Mouse (Mus musculus) spleen, adult 2 months (tissue): Measurements from ENCODE around the gene Sipa1l1. TPM values are rescaled to one million over a fixed set of nuclear protein-coding genes. Genes with fewer than 3 reads are reported as not detected.

Source experiments
- DNase-seq, 2 experiments: peaks; one replicate each; pipeline versions ENCODE4 v3.0.0 to v3.0.0-alpha.2; 2012 to 2021; ENCODE audit warnings: low spot score in 2 of 2, low read depth in 1 of 2
- H3K27ac ChIP-seq: fragments of 200-500 bp; 2 replicates; pipeline ENCODE4 v1.5.1; 2012; ENCODE audit warnings: low read length, inconsistent platforms; ENCODE audit not compliant: insufficient read depth
- H3K27me3 ChIP-seq: fragments of 200-500 bp; 2 replicates; pipeline ENCODE4 v1.6.1; 2012; ENCODE audit warnings: mild to moderate bottlenecking, moderate library complexity, low read length, inconsistent platforms; ENCODE audit not compliant: control insufficient read depth, insufficient read depth
- H3K36me3 ChIP-seq: fragments of 200-500 bp; 2 replicates; pipeline ENCODE4 v1.6.1; 2012; ENCODE audit warnings: mild to moderate bottlenecking, low read length, inconsistent platforms; ENCODE audit not compliant: control insufficient read depth, insufficient read depth
- H3K4me1 ChIP-seq: fragments of 200-500 bp; 2 replicates; pipeline ENCODE4 v1.6.1; 2011; ENCODE audit warnings: inconsistent platforms; ENCODE audit not compliant: control insufficient read depth, insufficient read depth, insufficient read length
- H3K4me3 ChIP-seq: fragments of 200-500 bp; 2 replicates; pipeline ENCODE4 v1.5.1; 2011; ENCODE audit warnings: mild to moderate bottlenecking, inconsistent platforms; ENCODE audit not compliant: insufficient read depth, insufficient read length; ENCODE audit errors: extremely low read depth
- CTCF ChIP-seq: fragments of 200-500 bp; IDR thresholded peaks from 2 replicates; pipeline ENCODE4 v1.5.1; 2011; ENCODE audit warnings: mild to moderate bottlenecking, inconsistent platforms; ENCODE audit not compliant: insufficient read depth, insufficient read length, insufficient replicate concordance; ENCODE audit errors: extremely low read depth
- POLR2A ChIP-seq: fragments of 200-500 bp; IDR thresholded peaks from 2 replicates; pipeline ENCODE4 v1.6.1; 2011; ENCODE audit warnings: low read depth, low read length, inconsistent platforms
- WGBS: fragments of 180-500 bp; shearing (Covaris S2); methylation state at CpG from one replicate; pipeline ENCODE4 v1.1.7; 2018; 5-methylcytosine and 5-hydroxymethylcytosine counted together
- polyA plus RNA-seq: library from polyadenylated mRNA; depleted of rRNA; stranded (reverse); fragments of >200 nt; gene quantifications from 2 replicates; pipeline ENCODE4 v1.2.3, GENCODE M21; 2012

The Sipa1l1 gene
- polyA plus RNA-seq, 1 experiment = 17.1 TPM

DNA sequence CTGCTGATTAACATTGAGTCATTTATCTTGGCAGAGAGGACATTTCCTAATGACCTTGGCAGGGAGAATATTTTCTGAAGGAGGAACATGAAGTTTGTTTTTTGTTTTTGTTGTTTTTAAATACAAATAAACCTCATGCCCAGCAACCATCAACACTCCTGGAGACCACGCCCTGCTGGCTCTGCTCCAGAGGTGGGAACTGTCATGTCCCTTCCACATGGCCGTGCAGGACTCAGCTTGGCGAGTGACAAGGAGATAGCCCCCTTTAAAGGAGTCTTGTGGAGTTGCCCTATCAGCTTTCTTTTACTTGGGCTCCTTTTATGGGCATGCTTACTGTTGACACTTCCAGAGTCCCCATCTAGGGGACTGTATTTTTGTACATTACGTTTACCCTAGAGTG is 136.9 kb downstream of the Sipa1l1 start:
- no peaks in the 10 kb centered on the region for H3K27me3 ChIP-seq
- WGBS = 83% methylated on average over 4 of the region's 4 CpGs
- no peak for DNase-seq
- H3K4me1 ChIP-seq = peaks cover under 1% of the 10 kb centered on the region; the same call in 1 of the 2 replicates
- H3K36me3 ChIP-seq = no peaks in the 10 kb centered on the region; the same call in 1 of the 2 replicates
- H3K4me3 ChIP-seq = no peak overlapping the region
- no peak overlapping the region for H3K27ac ChIP-seq
- TF ChIP-seq CTCF (no peak), POLR2A (no peak)

DNA sequence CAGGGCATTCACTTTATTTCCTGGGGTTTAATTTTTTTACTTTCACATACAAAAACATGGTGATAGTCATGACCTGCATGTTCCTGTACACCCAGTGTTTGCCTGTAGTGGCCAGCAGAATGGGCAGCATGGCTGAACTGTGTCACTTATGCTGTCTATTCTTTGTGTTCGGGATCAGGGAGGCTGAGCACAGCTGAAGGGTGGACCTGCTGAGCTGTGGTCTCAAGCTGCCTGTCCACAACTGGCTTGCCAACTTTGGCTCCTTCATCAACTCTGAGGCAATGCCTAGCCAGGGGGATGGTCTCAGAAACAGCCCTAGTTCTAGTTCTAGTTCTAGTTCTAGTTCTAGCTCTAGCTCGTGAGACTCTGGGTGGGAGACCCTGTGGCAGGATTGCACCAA is 142.5 kb downstream of the Sipa1l1 start:
- peaks cover 10% of the 10 kb centered on the region; the same call in 1 of the 2 replicates for H3K4me1 ChIP-seq
- H3K36me3 ChIP-seq = 0 out of 2 replicates have a peak, but pooled peaks cover 1% of the 10 kb centered on the region
- no peaks in the 10 kb centered on the region for H3K27me3 ChIP-seq
- 65% methylated on average over 2 of the region's 2 CpGs for WGBS
- no peak for DNase-seq
- H3K4me3 ChIP-seq = no peak overlapping the region
- no peak for TF ChIP-seq POLR2A
- TF ChIP-seq CTCF = no peak
- no peak overlapping the region for H3K27ac ChIP-seq

GRCm38 (mm10) chr12:82312091-82312820 is 143.1 kb downstream of the Sipa1l1 start:
- H3K27ac ChIP-seq = no peak overlapping the region
- TF ChIP-seq CTCF (no peak), POLR2A (no peak)
- WGBS = 49% methylated on average over 17 of the region's 17 CpGs
- peaks cover 10% of the 10 kb centered on the region; the same call in 1 of the 2 replicates for H3K4me1 ChIP-seq
- no peaks in the 10 kb centered on the region for H3K27me3 ChIP-seq
- H3K4me3 ChIP-seq = no peak overlapping the region
- 0 out of 2 replicates have a peak, but pooled peaks cover 1% of the 10 kb centered on the region for H3K36me3 ChIP-seq
- DNase-seq = no peak

GRCm38 (mm10) chr12:82313091-82313490 is 144.0 kb downstream of the Sipa1l1 start:
- no peak for DNase-seq
- Histone ChIP-seq H3K27ac (no peak overlapping the region), H3K4me1 (peaks cover 10% of the 10 kb centered on the region; the same call in 1 of the 2 replicates), H3K36me3 (0 out of 2 replicates have a peak, but pooled peaks cover 1% of the 10 kb centered on the region), H3K27me3 (no peaks in the 10 kb centered on the region), H3K4me3 (no peak overlapping the region)
- no peak for TF ChIP-seq POLR2A
- no peak for TF ChIP-seq CTCF
- WGBS = 72% methylated on average over 3 of the region's 3 CpGs

DNA sequence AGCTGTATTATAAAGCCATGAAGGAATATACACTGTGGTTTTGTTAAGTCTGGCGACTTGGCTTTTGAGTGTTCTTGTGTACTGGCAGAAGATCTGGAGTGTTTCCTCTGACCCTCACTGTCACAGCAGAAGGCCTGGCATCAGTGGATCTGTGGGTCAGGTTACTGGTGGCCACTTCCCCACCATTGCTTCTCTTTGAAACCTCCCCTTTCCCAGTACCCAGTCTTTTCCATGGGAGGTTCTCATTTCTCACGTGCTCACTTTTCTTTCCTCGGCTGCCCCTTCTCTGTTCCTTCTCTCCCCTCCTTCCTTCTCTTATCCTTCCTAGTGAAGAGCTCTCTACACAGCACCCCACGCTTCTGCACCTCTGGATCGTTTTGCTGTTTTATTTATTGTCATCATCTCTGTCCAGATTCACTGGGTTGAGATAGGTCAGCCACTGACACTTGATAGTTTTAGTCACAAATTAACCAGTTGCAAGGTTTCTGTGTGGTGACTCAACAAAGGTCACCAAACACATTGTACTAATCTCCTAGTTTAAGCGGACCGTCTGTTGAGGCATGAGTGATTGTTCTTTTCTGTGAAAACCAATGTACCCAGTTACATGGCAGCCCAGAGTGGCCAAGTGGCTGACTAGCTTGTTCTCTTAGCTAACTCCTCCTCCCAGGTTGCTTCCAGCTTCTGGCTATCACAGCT is 150.5 kb downstream of the Sipa1l1 start:
- no peaks in the 10 kb centered on the region for H3K4me1 ChIP-seq
- H3K27ac ChIP-seq = no peak overlapping the region
- no peak overlapping the region for H3K4me3 ChIP-seq
- H3K36me3 ChIP-seq = no peaks in the 10 kb centered on the region
- TF ChIP-seq POLR2A (no peak), CTCF (no peak)
- WGBS = 87% methylated on average over 7 of the region's 7 CpGs
- DNase-seq = no peak
- no peaks in the 10 kb centered on the region for H3K27me3 ChIP-seq

DNA sequence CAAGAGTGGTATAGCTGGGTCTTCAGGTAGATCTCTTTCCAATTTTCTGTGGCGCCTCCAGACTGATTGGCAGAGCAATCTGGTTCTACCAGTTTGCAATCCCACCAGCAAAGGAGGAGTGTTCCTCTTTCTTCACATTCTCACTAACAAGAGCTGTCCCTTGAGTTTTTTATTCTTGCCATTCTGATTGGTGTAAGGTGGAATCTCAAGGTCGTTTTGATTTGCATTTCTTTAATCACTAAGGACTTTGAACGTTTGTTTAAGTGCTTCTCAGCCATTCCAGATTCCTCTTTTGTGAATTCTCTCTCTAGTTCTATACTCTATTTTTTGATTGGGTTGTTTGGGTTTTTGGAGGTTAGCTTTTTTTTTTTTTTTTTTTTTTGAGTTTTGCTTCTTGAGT is 151.1 kb downstream of the Sipa1l1 start:
- WGBS = 60% methylated on average over 3 of the region's 3 CpGs
- no peak overlapping the region for H3K27ac ChIP-seq
- no peak for DNase-seq
- no peaks in the 10 kb centered on the region for H3K27me3 ChIP-seq
- no peaks in the 10 kb centered on the region for H3K4me1 ChIP-seq
- H3K36me3 ChIP-seq = no peaks in the 10 kb centered on the region
- no peak overlapping the region for H3K4me3 ChIP-seq
- TF ChIP-seq POLR2A = no peak
- TF ChIP-seq CTCF = no peak

GRCm38 (mm10) chr12:82321397-82321796 is 152.3 kb downstream of the Sipa1l1 start:
- H3K36me3 ChIP-seq = no peaks in the 10 kb centered on the region
- no peak overlapping the region for H3K4me3 ChIP-seq
- TF ChIP-seq POLR2A = no peak
- no peak for TF ChIP-seq CTCF
- WGBS = 90% methylated on average over 8 of the region's 8 CpGs
- H3K27ac ChIP-seq = no peak overlapping the region
- no peaks in the 10 kb centered on the region for H3K27me3 ChIP-seq
- no peaks in the 10 kb centered on the region for H3K4me1 ChIP-seq
- no peak for DNase-seq
